In genomic region chr6:71002656-71003055, GRCm38 (mm10) we compare ENCODE assay signal across 23 mouse cellular contexts. TPM values are rescaled to one million over a fixed set of nuclear protein-coding genes. Genes with fewer than 3 reads are reported as not detected.
DNase-seq lines count a peak whose midpoint lies in the region; ATAC-seq lines count a peak whose summit lies in the region.
"Had no signal": no experiment of that assay in that cellular context is flagged by ENCODE, and none has a peak within 500 bp of the region (broad histone marks: within the 10 kb centered on the region; RNA-seq: fewer than 3 reads in every experiment).

No protein-coding gene starts in this region.

- H3K27me3 ChIP-seq in embryonic facial prominence, embryonic 11.5 days (ENCODE audit: control insufficient read depth, insufficient read depth, low read length) = no peaks in the 10 kb centered on the region
- H3K27me3 ChIP-seq in embryonic facial prominence, embryonic 10.5 days (replicated peaks; ENCODE audit: low read depth, poor library complexity, severe bottlenecking) = peaks cover 3% of the 10 kb centered on the region; the same call in 1 of the 2 replicates
- H3K27me3 ChIP-seq in hindbrain, embryonic 15.5 days = no peaks in the 10 kb centered on the region
- no peaks in the 10 kb centered on the region for H3K27me3 ChIP-seq in hindbrain, embryonic 16.5 days (replicated peaks; ENCODE audit: control insufficient read depth, insufficient read depth, low read length)
- no peaks in the 10 kb centered on the region for H3K27me3 ChIP-seq in limb, embryonic 11.5 days (ENCODE audit: control insufficient read depth, insufficient read depth, low read length)
- H3K27me3 ChIP-seq in limb, embryonic 10.5 days (ENCODE audit: low read depth, poor library complexity, severe bottlenecking) = no peaks in the 10 kb centered on the region
- H3K27me3 ChIP-seq in limb, embryonic 15.5 days = no peaks in the 10 kb centered on the region
- H3K27me3 ChIP-seq: CH12.LX, Patski had no signal

- no peak overlapping the region for H3K9ac ChIP-seq in embryonic facial prominence, embryonic 11.5 days (replicated peaks; ENCODE audit: low read length)
- H3K9ac ChIP-seq in hindbrain, embryonic 15.5 days = no peak overlapping the region
- no peak overlapping the region for H3K9ac ChIP-seq in hindbrain, embryonic 16.5 days (ENCODE audit: low read depth, low read length)
- no peak overlapping the region for H3K9ac ChIP-seq in limb, embryonic 11.5 days (ENCODE audit: low read length)
- no peak overlapping the region for H3K9ac ChIP-seq in limb, embryonic 15.5 days

- WGBS in embryonic facial prominence, embryonic 11.5 days = 90% methylated on average over 2 of the region's 2 CpGs
- WGBS in embryonic facial prominence, embryonic 10.5 days = 94% methylated on average over 2 of the region's 2 CpGs
- 98% methylated on average over 2 of the region's 2 CpGs for WGBS in hindbrain, embryonic 15.5 days
- WGBS in hindbrain, embryonic 16.5 days = 93% methylated on average over 2 of the region's 2 CpGs
- WGBS in limb, embryonic 11.5 days = 91% methylated on average over 2 of the region's 2 CpGs
- 92% methylated on average over 2 of the region's 2 CpGs for WGBS in limb, embryonic 10.5 days
- 97% methylated on average over 2 of the region's 2 CpGs for WGBS in limb, embryonic 15.5 days

- H3K27ac ChIP-seq in embryonic facial prominence, embryonic 11.5 days (replicated peaks; ENCODE audit: low read depth, low read length) = no peak overlapping the region
- H3K27ac ChIP-seq in embryonic facial prominence, embryonic 10.5 days (replicated peaks) = no peak overlapping the region
- no peak overlapping the region for H3K27ac ChIP-seq in hindbrain, embryonic 15.5 days (replicated peaks)
- H3K27ac ChIP-seq in hindbrain, embryonic 16.5 days (ENCODE audit: low read depth, low read length) = no peak overlapping the region
- no peak overlapping the region for H3K27ac ChIP-seq in limb, embryonic 11.5 days (replicated peaks; ENCODE audit: low read depth, low read length)
- H3K27ac ChIP-seq in limb, embryonic 10.5 days = no peak overlapping the region
- no peak overlapping the region for H3K27ac ChIP-seq in limb, embryonic 15.5 days

- H3K9me3 ChIP-seq in embryonic facial prominence, embryonic 11.5 days (replicated peaks; ENCODE audit: control insufficient read depth, low read length) = no peaks in the 10 kb centered on the region
- H3K9me3 ChIP-seq in embryonic facial prominence, embryonic 10.5 days = no peaks in the 10 kb centered on the region
- H3K9me3 ChIP-seq in hindbrain, embryonic 15.5 days = no peaks in the 10 kb centered on the region
- H3K9me3 ChIP-seq in hindbrain, embryonic 16.5 days (ENCODE audit: control insufficient read depth, low read length) = no peaks in the 10 kb centered on the region
- no peaks in the 10 kb centered on the region; the same call in 1 of the 2 replicates for H3K9me3 ChIP-seq in limb, embryonic 11.5 days (ENCODE audit: control insufficient read depth, low read length)
- no peaks in the 10 kb centered on the region for H3K9me3 ChIP-seq in limb, embryonic 10.5 days (replicated peaks)
- no peaks in the 10 kb centered on the region for H3K9me3 ChIP-seq in limb, embryonic 15.5 days
- H3K9me3 ChIP-seq: G1E had no signal

- no peak overlapping the region for H3K4me3 ChIP-seq in embryonic facial prominence, embryonic 11.5 days (ENCODE audit: low read depth, low read length)
- no peak overlapping the region for H3K4me3 ChIP-seq in embryonic facial prominence, embryonic 10.5 days
- H3K4me3 ChIP-seq in hindbrain, embryonic 15.5 days = no peak overlapping the region
- H3K4me3 ChIP-seq in hindbrain, embryonic 16.5 days (ENCODE audit: low read length) = no peak overlapping the region
- no peak overlapping the region for H3K4me3 ChIP-seq in limb, embryonic 11.5 days (ENCODE audit: low read depth, low read length)
- H3K4me3 ChIP-seq in limb, embryonic 10.5 days = no peak overlapping the region
- H3K4me3 ChIP-seq in limb, embryonic 15.5 days = no peak overlapping the region

- DNase-seq in embryonic facial prominence, embryonic 11.5 days (ENCODE audit: low spot score) = no peak
- DNase-seq in embryonic facial prominence, embryonic 10.5 days (ENCODE audit: low spot score) = no peak
- no peak for DNase-seq in limb, embryonic 11.5 days (ENCODE audit: low spot score)
- no peak for DNase-seq in limb, embryonic 10.5 days (ENCODE audit: low spot score)
- no peak for DNase-seq in urinary bladder, postnatal 25 days (ENCODE audit: low spot score)
- DNase-seq: adrenal gland, adult 2 months; adrenal gland, adult 8-10 months; adrenal gland, postnatal 10 days; adrenal gland, postnatal 14 days; adrenal gland, postnatal 25 days; adrenal gland, postnatal 36 days; B cell, adult 2 months; cerebellum, adult 11 months; cerebellum, adult 11-12 months had no signal

- ATAC-seq in embryonic facial prominence, embryonic 11.5 days (replicated peaks; ENCODE audit: insufficient number of reproducible peaks, low FRiP score, low TSS enrichment, low read depth) = peak; percentile 59; the same call in 1 of the 2 replicates
- ATAC-seq in hindbrain, embryonic 15.5 days (ENCODE audit: low FRiP score, low read depth) = 0 out of 2 replicates have a peak, but pooled peaks have one; percentile 8
- ATAC-seq in hindbrain, embryonic 16.5 days = no peak
- peak; percentile 57; the same call in 1 of the 2 replicates for ATAC-seq in limb, embryonic 11.5 days (ENCODE audit: insufficient number of reproducible peaks, low FRiP score, low TSS enrichment, low read depth)
- ATAC-seq in limb, embryonic 15.5 days (ENCODE audit: insufficient number of reproducible peaks, low FRiP score, low TSS enrichment, low read depth) = 0 out of 2 replicates have a peak, but pooled peaks have one; percentile 48
- ATAC-seq: activated CD4-positive, CD25-positive, alpha-beta regulatory T cell, adult 4 months; CD4-positive, CD25-positive, alpha-beta regulatory T cell, adult 4 months; Patski had no signal

- H3K4me1 ChIP-seq in embryonic facial prominence, embryonic 11.5 days (ENCODE audit: control insufficient read depth, insufficient read depth, low read length) = no peaks in the 10 kb centered on the region
- H3K4me1 ChIP-seq in embryonic facial prominence, embryonic 10.5 days = peaks cover 6% of the 10 kb centered on the region; the same call in 1 of the 2 replicates
- no peaks in the 10 kb centered on the region for H3K4me1 ChIP-seq in hindbrain, embryonic 15.5 days (replicated peaks)
- H3K4me1 ChIP-seq in hindbrain, embryonic 16.5 days (ENCODE audit: control insufficient read depth, insufficient read depth, low read depth, low read length) = no peaks in the 10 kb centered on the region
- H3K4me1 ChIP-seq in limb, embryonic 11.5 days (ENCODE audit: control insufficient read depth, insufficient read depth, low read length) = no peaks in the 10 kb centered on the region
- no peaks in the 10 kb centered on the region; the same call in 1 of the 2 replicates for H3K4me1 ChIP-seq in limb, embryonic 10.5 days
- H3K4me1 ChIP-seq in limb, embryonic 15.5 days = no peaks in the 10 kb centered on the region

- H3K4me2 ChIP-seq in embryonic facial prominence, embryonic 11.5 days (ENCODE audit: low read depth, low read length) = no peak overlapping the region
- H3K4me2 ChIP-seq in hindbrain, embryonic 15.5 days = no peak overlapping the region
- no peak overlapping the region for H3K4me2 ChIP-seq in hindbrain, embryonic 16.5 days (ENCODE audit: low read length)
- H3K4me2 ChIP-seq in limb, embryonic 11.5 days (ENCODE audit: low read depth, severe bottlenecking) = no peak overlapping the region
- H3K4me2 ChIP-seq in limb, embryonic 15.5 days = no peak overlapping the region

- no peaks in the 10 kb centered on the region for H3K36me3 ChIP-seq in embryonic facial prominence, embryonic 11.5 days (replicated peaks; ENCODE audit: control insufficient read depth, insufficient read depth, low read depth, low read length)
- H3K36me3 ChIP-seq in embryonic facial prominence, embryonic 10.5 days (replicated peaks) = no peaks in the 10 kb centered on the region
- no peaks in the 10 kb centered on the region for H3K36me3 ChIP-seq in hindbrain, embryonic 15.5 days
- H3K36me3 ChIP-seq in hindbrain, embryonic 16.5 days (ENCODE audit: control insufficient read depth, insufficient read depth, low read length) = no peaks in the 10 kb centered on the region
- no peaks in the 10 kb centered on the region for H3K36me3 ChIP-seq in limb, embryonic 11.5 days (ENCODE audit: control insufficient read depth, insufficient read depth, low read length)
- no peaks in the 10 kb centered on the region for H3K36me3 ChIP-seq in limb, embryonic 10.5 days
- H3K36me3 ChIP-seq in limb, embryonic 15.5 days = no peaks in the 10 kb centered on the region
- H3K36me3 ChIP-seq: G1E had no signal

RNA-seq across cellular contexts. Expression of gene Foxi3, which starts 46.3 kb away (rescaled TPM):
- 0.81 and 1.0 TPM in 2 replicates for polyA plus RNA-seq in embryonic facial prominence, embryonic 11.5 days (2014; fragmentation: Nextera tagmentation; extraction: Ambion mirVana)
- polyA plus RNA-seq in embryonic facial prominence, embryonic 10.5 days (2016; fragmentation: Nextera tagmentation; extraction: Ambion mirVana) = 0.26 and 0.37 TPM in 2 replicates
- polyA plus RNA-seq in hindbrain, embryonic 15.5 days (2015; fragmentation: Nextera tagmentation; extraction: Ambion mirVana) = not detected in 2 replicates
- not detected in 2 replicates for polyA plus RNA-seq in hindbrain, embryonic 16.5 days (2015; fragmentation: Nextera tagmentation; extraction: Ambion mirVana)
- 0.19 TPM in 1 of 2 replicates, not detected in the other for polyA plus RNA-seq in limb, embryonic 11.5 days (2014; fragmentation: Nextera tagmentation; extraction: Ambion mirVana)
- polyA plus RNA-seq in limb, embryonic 10.5 days (2016; fragmentation: Nextera tagmentation; extraction: Ambion mirVana) = not detected in 2 replicates
- 0.76 and 0.82 TPM in 2 replicates for polyA plus RNA-seq in limb, embryonic 15.5 days (2015; fragmentation: Nextera tagmentation; extraction: Ambion mirVana)
- polyA plus RNA-seq: activated CD4-positive, CD25-positive, alpha-beta regulatory T cell, adult 4 months; adrenal gland, adult 2 months; C2C12; CD4-positive, CD25-positive, alpha-beta regulatory T cell, adult 4 months; G1E; Patski had no signal
